Mouse (Mus musculus) adrenal gland, adult 18-20 months (tissue): ENCODE results near the gene Oas2. TPM values are rescaled to one million over a fixed set of nuclear protein-coding genes. Genes with fewer than 3 reads are reported as not detected.

Experiments
- DNase-seq, 2 experiments: peaks; one replicate each; pipeline ENCODE4 v3.0.0; 2021 to 2022; ENCODE audit warnings: low spot score in 2 of 2
- total RNA-seq, 2 experiments: library from RNA; stranded (reverse); gene quantifications; 1 replicate in 1 of 2; 2 replicates in 1 of 2; pipeline ENCODE4 v1.2.3; 2021

Oas2 gene
- total RNA-seq, 2 experiments from 2014 or later, result 0.99 to 1.1 TPM

GRCm38 (mm10) chr5:120698181-120698580 is 51.5 kb downstream of the Oas2 start:
- no peak for DNase-seq

- DNase-seq, result no peak
These were observed 52.8 kb downstream of the Oas2 start for GRCm38 (mm10) chr5:120696865-120697264.

GRCm38 (mm10) chr5:120696057-120696743 is 53.5 kb downstream of the Oas2 start:
- DNase-seq, result no peak

GRCm38 (mm10) chr5:120694695-120695074 is 55.0 kb downstream of the Oas2 start:
- DNase-seq, result no peak

- DNase-seq, result no peak
These were observed 55.5 kb downstream of the Oas2 start for GRCm38 (mm10) chr5:120693931-120694694.

- DNase-seq, result no peak
These were observed 57.6 kb downstream of the Oas2 start for GRCm38 (mm10) chr5:120692034-120692433.

GRCm38 (mm10) chr5:120690417-120690816 is 59.2 kb downstream of the Oas2 start:
- DNase-seq, result no peak

GRCm38 (mm10) chr5:120688434-120688833 is 61.2 kb downstream of the Oas2 start:
- DNase-seq, result no peak

- DNase-seq, result no peak
These were observed 61.8 kb downstream of the Oas2 start for GRCm38 (mm10) chr5:120687897-120688296.

- DNase-seq, result no peak
These were observed 62.2 kb downstream of the Oas2 start for GRCm38 (mm10) chr5:120687484-120687851.

GRCm38 (mm10) chr5:120686749-120687483 is 62.7 kb downstream of the Oas2 start:
- no peak for DNase-seq

- DNase-seq, result no peak
These were observed 64.0 kb downstream of the Oas2 start for GRCm38 (mm10) chr5:120685678-120686077.

- DNase-seq, result no peak
These were observed 66.5 kb downstream of the Oas2 start for GRCm38 (mm10) chr5:120682982-120683771.

GRCm38 (mm10) chr5:120680918-120681317 is 68.7 kb downstream of the Oas2 start:
- no peak for DNase-seq

Other genes with a start within 250 kb of the Oas2 start
- gene Plbd2, start 246.2 kb downstream of the Oas2 start, total RNA-seq, result 10 to 100 TPM; 76.9 to 90.1 TPM
- 10 to 100 TPM; 26.4 to 31.7 TPM for gene Slc8b1, start 238.7 kb downstream of the Oas2 start, total RNA-seq
- gene Tpcn1, start 161.2 kb downstream of the Oas2 start, total RNA-seq, result 10 to 100 TPM; 33.6 to 42.2 TPM
- under 1 TPM; 0.36 to 0.48 TPM for gene Iqcd, start 160.8 kb downstream of the Oas2 start, total RNA-seq
- 10 to 100 TPM; 14.2 to 16.9 TPM for gene Rita1, start 137.3 kb downstream of the Oas2 start, total RNA-seq
- 10 to 100 TPM; 44.1 to 57.6 TPM for gene Ddx54, start 137.1 kb downstream of the Oas2 start, total RNA-seq
- gene Cfap73, start 115.6 kb downstream of the Oas2 start, total RNA-seq, result under 1 TPM in 1 of 2 experiments, not detected in 1; 0.33 TPM
- 10 to 100 TPM in 1 of 2 experiments, 1 to 10 TPM in 1; 4.3 to 14.1 TPM for gene Rasal1, start 101.0 kb downstream of the Oas2 start, total RNA-seq
- 10 to 100 TPM in 1 of 2 experiments, 1 to 10 TPM in 1; 6.0 to 12.3 TPM for gene Dtx1, start 37.9 kb downstream of the Oas2 start, total RNA-seq
- gene Oas3, start 27.8 kb upstream of the Oas2 start, total RNA-seq, result under 1 TPM; 0.50 to 0.64 TPM
- not detected for gene Oas1e, start 45.7 kb upstream of the Oas2 start, total RNA-seq
- under 1 TPM; 0.46 to 0.64 TPM for gene Oas1c, start 62.7 kb upstream of the Oas2 start, total RNA-seq
- gene Oas1f, start 97.5 kb upstream of the Oas2 start, total RNA-seq, result not detected
- not detected for gene Oas1h, start 111.6 kb upstream of the Oas2 start, total RNA-seq
- gene Oas1g, start 137.8 kb upstream of the Oas2 start, total RNA-seq, result 1 to 10 TPM in 1 of 2 experiments, under 1 TPM in 1; 0.90 to 1.2 TPM
- gene Oas1a, start 157.7 kb upstream of the Oas2 start, total RNA-seq, result 1 to 10 TPM; 2.4 to 2.8 TPM
- gene Oas1d, start 164.7 kb upstream of the Oas2 start, total RNA-seq, result not detected